Mouse (Mus musculus) stomach, postnatal 0 days (tissue): Measurements from ENCODE around the gene Pdgfa.

Experiments
- CTCF ChIP-seq: IDR thresholded peaks from 2 replicates; pipeline ENCODE4 v1.5.1; 2016; ENCODE audit warnings: antibody characterized with exemption, low read depth, mild to moderate bottlenecking, moderate library complexity
- EP300 ChIP-seq: optimal IDR thresholded peaks from 2 replicates; pipeline ENCODE3; 2016; ENCODE audit warnings: antibody characterized with exemption

- no peak for TF ChIP-seq CTCF
- no peak for TF ChIP-seq EP300
Measured at GRCm38 (mm10) chr5:138956427-138956833, 40.7 kb downstream of the Pdgfa start.
